Mouse (Mus musculus): ENCODE data around the gene Rnf114.
A peak's percentile ranks its signal among the peaks of the same experiment; 100 is the strongest.

Gene Rnf114

GRCm38 (mm10) chr2:167541761-167542160 is 49.3 kb downstream of the Rnf114 start:
- no peak for DNase-seq

GRCm38 (mm10) chr2:167542361-167542760 is 49.9 kb downstream of the Rnf114 start:
- DNase-seq: no peak

- peak; percentile 50 to 57 for DNase-seq
Observed at GRCm38 (mm10) chr2:167543121-167544003, 50.9 kb downstream of the Rnf114 start.

- no peak for DNase-seq
Observed at GRCm38 (mm10) chr2:167544004-167544356, 51.5 kb downstream of the Rnf114 start.

GRCm38 (mm10) chr2:167544456-167544855 is 52.0 kb downstream of the Rnf114 start:
- no peak for DNase-seq

GRCm38 (mm10) chr2:167546447-167547195 is 54.2 kb downstream of the Rnf114 start:
- DNase-seq: no peak

GRCm38 (mm10) chr2:167547444-167547843 is 55.0 kb downstream of the Rnf114 start:
- no peak for DNase-seq

- no peak for DNase-seq
Observed at GRCm38 (mm10) chr2:167548961-167549360, 56.5 kb downstream of the Rnf114 start.

- DNase-seq: no peak
Observed at GRCm38 (mm10) chr2:167550341-167550854, 58.0 kb downstream of the Rnf114 start.

GRCm38 (mm10) chr2:167551342-167551920 is 59.0 kb downstream of the Rnf114 start:
- no peak for DNase-seq

- no peak for DNase-seq
Observed at GRCm38 (mm10) chr2:167552292-167552691, 59.8 kb downstream of the Rnf114 start.

GRCm38 (mm10) chr2:167552927-167553402 is 60.5 kb downstream of the Rnf114 start:
- DNase-seq: no peak

GRCm38 (mm10) chr2:167555766-167556165 is 63.3 kb downstream of the Rnf114 start:
- no peak for DNase-seq

- DNase-seq: no peak
Observed at GRCm38 (mm10) chr2:167559413-167559812, 67.0 kb downstream of the Rnf114 start.

- no peak for DNase-seq
Observed at GRCm38 (mm10) chr2:167562101-167562500, 69.7 kb downstream of the Rnf114 start.

- DNase-seq: no peak
Observed at GRCm38 (mm10) chr2:167563035-167563434, 70.6 kb downstream of the Rnf114 start.

GRCm38 (mm10) chr2:167563703-167564102 is 71.3 kb downstream of the Rnf114 start:
- no peak for DNase-seq

GRCm38 (mm10) chr2:167564551-167565311 is 72.3 kb downstream of the Rnf114 start:
- DNase-seq: no peak

GRCm38 (mm10) chr2:167565312-167565656 is 72.8 kb downstream of the Rnf114 start:
- no peak for DNase-seq

GRCm38 (mm10) chr2:167565682-167566081 is 73.2 kb downstream of the Rnf114 start:
- DNase-seq: peak; percentile 49 to 60

All from kidney, adult 8-10 months (tissue).